Mouse (Mus musculus): ENCODE data around the gene Pla2r1.

- TF ChIP-seq CTCF (IDR thresholded peaks at IDR 0.05) (no peak), EP300 (IDR thresholded peaks at IDR 0.05) (no peak)
Observed at GRCm38 (mm10) chr2:60436802-60437201, 116.3 kb downstream of the Pla2r1 start.
